ENCODE assay signal across 8 mouse cellular contexts in genomic region chr4:56865003-56865511, GRCm38 (mm10). TPM values are rescaled to one million over a fixed set of nuclear protein-coding genes. Genes with fewer than 3 reads are reported as not detected.
DNase-seq lines count a peak whose midpoint lies in the region; ATAC-seq lines count a peak whose summit lies in the region.

Gene Ctnnal1, minus strand, starts transcription at chr4:56865188.

- intact Hi-C loops in gastrocnemius, postnatal 14 days (cut with DNase I; ENCODE audit: low total_unique reads) = no loop called here

- ATAC-seq in megakaryocyte, adult 5-6 weeks (ENCODE audit: poor library complexity, severe bottlenecking) = peak; percentile 88

- peak; percentile 96 to 98 for DNase-seq in adrenal gland, adult (ENCODE audit: inconsistent age in 2 of 2, low spot score in 1 of 2)
- DNase-seq in embryo, embryonic 10 days (ENCODE audit: low spot score) = peak; percentile 93
- peak; percentile 83 for DNase-seq in gastrocnemius, postnatal 14 days
- DNase-seq in induced T-regulatory cell, adult 2 months (ENCODE audit: low read depth) = peak; percentile 82
- peak; percentile 62 to 88 for DNase-seq in left cerebral cortex, adult 8-10 months (ENCODE audit: low spot score in 2 of 2)
- peak; percentile 76 to 82 for DNase-seq in right cerebral cortex, adult 2 months (ENCODE audit: low spot score in 2 of 2)
- DNase-seq in urinary bladder, postnatal 10 days (ENCODE audit: low spot score) = peak; percentile 63

RNA-seq across cellular contexts. Expression of gene Ctnnal1, which starts in this region (rescaled TPM):
- 10 to 100 TPM; 10.5 to 12.5 TPM for total RNA-seq in gastrocnemius, postnatal 14 days (2021)
- total RNA-seq in left cerebral cortex, adult 8-10 months (2022) = 10 to 100 TPM; 16.8 to 23.7 (median 21.4) TPM
- total RNA-seq in megakaryocyte, adult 5-6 weeks (2015) = 0.73 and 2.5 TPM in 2 replicates
- total RNA-seq in megakaryocyte, adult 5-6 weeks (2017) = 1.7 and 1.9 TPM in 2 replicates

Comparison
In these comparisons a context has a peak if more than half of its experiments do, and no peak if none do; other contexts are left out.
1. Peak in every context shown above with its lines: DNase-seq and ATAC-seq.